Mouse (Mus musculus) urinary bladder, adult 18-20 months (tissue): Measurements from ENCODE around the gene Mb.
A peak's percentile ranks its signal among the peaks of the same experiment; 100 is the strongest.

Experiments
- DNase-seq, 2 experiments: peaks; one replicate each; pipeline ENCODE4 v3.0.0; 2022; ENCODE audit warnings: low spot score in 2 of 2, mixed read lengths in 2 of 2

The Mb gene

GRCm38 (mm10) chr15:76979799-76980198 lies 70.7 kb downstream of the Mb start:
- DNase-seq: no peak

DNA sequence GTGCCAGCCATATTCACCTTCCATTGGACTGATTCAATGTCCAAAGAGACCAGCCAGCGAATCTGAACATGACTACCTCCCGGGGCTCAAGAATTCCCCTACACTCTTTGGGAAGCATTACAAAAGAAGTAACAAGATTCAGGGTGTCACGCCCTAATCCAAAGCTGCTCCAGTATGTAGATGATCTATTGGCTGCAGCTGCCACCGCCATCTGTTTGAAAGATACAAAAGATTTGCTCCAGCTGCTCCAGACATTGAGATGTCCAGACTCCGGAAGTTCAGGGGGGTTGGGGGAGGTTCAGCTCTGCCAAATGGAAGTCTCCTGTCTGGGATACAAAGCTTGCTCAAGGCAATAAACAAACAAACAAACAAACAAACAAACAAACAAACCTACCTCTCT lies 73.9 kb downstream of the Mb start:
- DNase-seq: no peak

- peak; percentile 54 to 64 for DNase-seq
These were observed 76.4 kb downstream of the Mb start for GRCm38 (mm10) chr15:76973855-76974651.

GRCm38 (mm10) chr15:76973272-76973854 lies 77.1 kb downstream of the Mb start:
- no peak for DNase-seq

- DNase-seq: no peak
These were observed 77.8 kb downstream of the Mb start for GRCm38 (mm10) chr15:76972661-76973060.
